Mouse (Mus musculus) hindbrain, embryonic 10.5 days (tissue): ENCODE data around the gene Elavl1. TPM values are rescaled to one million over a fixed set of nuclear protein-coding genes. Genes with fewer than 3 reads are reported as not detected.
A peak's percentile ranks its signal among the peaks of the same experiment; 100 is the strongest.

Source experiments
- DNase-seq: peaks from one replicate; pipeline ENCODE4 v3.0.0-alpha.2; 2017; ENCODE audit warnings: low spot score
- H3K27ac ChIP-seq: fragments of 300-500 bp; sonication (generic); 2 replicates; pipeline ENCODE4 v1.5.1; 2016; ENCODE audit warnings: mild to moderate bottlenecking, moderate library complexity
- H3K27me3 ChIP-seq: fragments of 300-500 bp; sonication (generic); 2 replicates; pipeline ENCODE4 v1.6.1; 2016; ENCODE audit warnings: mild to moderate bottlenecking; ENCODE audit not compliant: poor library complexity, insufficient read depth, severe bottlenecking
- H3K36me3 ChIP-seq: fragments of 300-500 bp; sonication (generic); 2 replicates; pipeline ENCODE4 v1.6.1; 2016; ENCODE audit warnings: mild to moderate bottlenecking, moderate library complexity
- H3K4me1 ChIP-seq: fragments of 300-500 bp; sonication (generic); replicated peaks from 2 replicates; pipeline ENCODE4 v1.6.1; 2016; ENCODE audit warnings: mild to moderate bottlenecking
- H3K4me3 ChIP-seq: fragments of 300-500 bp; sonication (generic); 2 replicates; pipeline ENCODE4 v1.5.1; 2016; ENCODE audit warnings: mild to moderate bottlenecking, moderate library complexity
- H3K9me3 ChIP-seq: fragments of 300-500 bp; sonication (generic); 2 replicates; pipeline ENCODE4 v1.6.1; 2016; ENCODE audit warnings: mild to moderate bottlenecking, moderate library complexity
- WGBS: fragments of 180-500 bp; shearing (Covaris S2); methylation state at CpG from one replicate; pipeline ENCODE4 v1.1.7; 2016; 5-methylcytosine and 5-hydroxymethylcytosine counted together
- polyA plus RNA-seq: library from polyadenylated mRNA; unstranded; fragments of >200 nt; fragmentation: Nextera tagmentation; extraction: Ambion mirVana; gene quantifications from 2 replicates; pipeline ENCODE4 v1.2.1, GENCODE M21; 2016

Gene Elavl1
- polyA plus RNA-seq, 1 experiment from 2014 or later: 306 TPM

GRCm38 (mm10) chr8:4318796-4319572 lies 6.2 kb downstream of the Elavl1 start:
- Histone ChIP-seq H3K27ac (no peak overlapping the region), H3K27me3 (no peaks in the 10 kb centered on the region), H3K9me3 (no peaks in the 10 kb centered on the region), H3K4me3 (no peak overlapping the region), H3K36me3 (peaks cover 54% of the 10 kb centered on the region), H3K4me1 (peaks cover 19% of the 10 kb centered on the region)
- 90% methylated on average over 2 of the region's 2 CpGs for WGBS
- no peak for DNase-seq

DNA sequence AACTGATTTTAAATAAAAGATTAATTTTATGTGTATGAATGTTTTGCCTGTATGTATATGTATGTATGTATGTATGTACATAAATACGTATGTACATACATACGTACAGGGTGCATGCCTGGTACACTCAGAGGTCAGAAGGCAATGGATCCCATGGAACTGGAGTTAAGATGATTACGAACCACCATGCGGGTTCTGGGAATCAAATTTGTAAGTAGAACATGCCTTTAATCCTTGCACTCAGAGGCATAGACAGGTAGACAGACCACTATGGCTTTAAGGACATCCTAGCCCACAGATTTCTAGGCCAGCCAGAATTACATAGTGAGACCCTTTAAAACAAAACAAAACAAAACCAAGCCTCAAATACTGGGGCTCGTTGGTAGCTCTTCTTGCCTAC lies 7.1 kb downstream of the Elavl1 start:
- Histone ChIP-seq H3K36me3 (peaks cover 58% of the 10 kb centered on the region), H3K4me3 (no peak overlapping the region), H3K4me1 (peaks cover 10% of the 10 kb centered on the region), H3K9me3 (no peaks in the 10 kb centered on the region), H3K27me3 (no peaks in the 10 kb centered on the region), H3K27ac (no peak overlapping the region)
- DNase-seq: no peak
- WGBS: 96% methylated on average over 5 of the region's 5 CpGs

DNA sequence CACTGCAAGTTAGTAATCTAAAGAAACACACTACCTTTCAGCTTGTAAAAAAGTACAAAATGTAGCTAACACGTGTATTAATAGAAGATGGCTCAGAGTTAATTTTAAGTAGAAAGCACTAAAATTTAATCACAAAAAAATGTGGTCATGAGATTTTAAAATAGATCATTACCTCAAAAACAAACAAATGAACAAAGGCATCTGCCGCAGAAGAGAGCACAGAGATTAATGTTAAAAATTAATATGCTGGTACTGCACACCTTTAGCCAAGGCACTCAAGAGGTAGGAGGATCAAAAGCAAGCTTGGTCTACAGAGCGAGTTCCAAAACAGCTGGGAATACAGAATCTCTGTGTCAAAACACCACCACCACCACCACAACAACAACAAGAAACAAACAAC lies 10.4 kb downstream of the Elavl1 start:
- H3K4me1 ChIP-seq: no peaks in the 10 kb centered on the region
- peaks cover 51% of the 10 kb centered on the region for H3K36me3 ChIP-seq
- H3K27ac ChIP-seq: no peak overlapping the region
- 96% methylated on average over 3 of the region's 3 CpGs for WGBS
- H3K9me3 ChIP-seq: no peaks in the 10 kb centered on the region
- no peak overlapping the region for H3K4me3 ChIP-seq
- DNase-seq: no peak
- H3K27me3 ChIP-seq: no peaks in the 10 kb centered on the region

GRCm38 (mm10) chr8:4313254-4314124 lies 11.7 kb downstream of the Elavl1 start:
- Histone ChIP-seq H3K9me3 (no peaks in the 10 kb centered on the region), H3K4me1 (no peaks in the 10 kb centered on the region), H3K27ac (no peak overlapping the region), H3K36me3 (peaks cover 52% of the 10 kb centered on the region), H3K27me3 (no peaks in the 10 kb centered on the region), H3K4me3 (no peak overlapping the region)
- DNase-seq: no peak
- WGBS: 94% methylated on average over 3 of the region's 3 CpGs

DNA sequence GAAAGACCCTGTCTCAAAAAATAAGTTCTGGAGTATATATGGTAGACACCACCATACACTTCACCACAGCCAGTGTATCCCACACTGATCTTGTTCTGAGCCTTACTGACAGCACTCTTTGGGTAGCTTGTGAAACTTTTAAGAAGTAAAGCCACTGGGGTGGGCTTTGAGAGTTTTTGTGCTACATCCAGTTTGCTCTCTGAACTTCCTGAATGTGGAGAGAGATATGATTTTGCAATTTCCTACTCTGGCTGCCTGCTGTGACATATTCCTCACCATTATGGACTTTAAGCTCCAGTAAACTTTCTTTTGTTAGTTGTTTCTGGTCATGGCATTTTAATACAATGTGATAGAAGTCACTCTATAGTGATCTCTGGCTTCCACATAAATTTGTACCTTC lies 13.1 kb downstream of the Elavl1 start:
- H3K27me3 ChIP-seq: no peaks in the 10 kb centered on the region
- no peaks in the 10 kb centered on the region for H3K4me1 ChIP-seq
- no peak for DNase-seq
- H3K27ac ChIP-seq: no peak overlapping the region
- H3K36me3 ChIP-seq: peaks cover 62% of the 10 kb centered on the region
- no peak overlapping the region for H3K4me3 ChIP-seq
- H3K9me3 ChIP-seq: no peaks in the 10 kb centered on the region

DNA sequence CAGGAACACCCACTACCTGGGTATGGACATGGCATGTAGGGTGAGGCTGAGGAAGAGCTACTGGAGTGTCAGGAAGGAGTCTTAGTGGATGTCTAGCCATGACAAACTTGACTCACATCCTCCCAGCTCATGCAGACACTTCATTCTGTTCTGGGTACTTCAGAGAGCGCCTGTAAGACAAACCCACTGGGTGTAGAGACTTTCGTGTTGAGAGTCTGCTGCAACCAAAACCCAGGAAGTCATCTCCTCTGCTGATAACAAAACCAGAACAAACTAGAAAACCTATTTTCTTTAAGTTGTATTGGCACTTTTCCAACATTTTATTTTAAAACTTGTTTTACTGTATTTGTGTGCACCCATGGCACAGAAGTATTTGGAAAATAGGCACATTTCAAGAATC lies 19.4 kb downstream of the Elavl1 start:
- no peaks in the 10 kb centered on the region for H3K27me3 ChIP-seq
- peaks cover 100% of the 10 kb centered on the region for H3K36me3 ChIP-seq
- no peak for DNase-seq
- H3K4me3 ChIP-seq: no peak overlapping the region
- no peaks in the 10 kb centered on the region for H3K9me3 ChIP-seq
- WGBS: 98% methylated on average over 2 of the region's 2 CpGs
- H3K4me1 ChIP-seq: no peaks in the 10 kb centered on the region
- H3K27ac ChIP-seq: no peak overlapping the region

- Histone ChIP-seq H3K36me3 (peaks cover 100% of the 10 kb centered on the region), H3K9me3 (no peaks in the 10 kb centered on the region), H3K4me1 (no peaks in the 10 kb centered on the region), H3K27me3 (no peaks in the 10 kb centered on the region), H3K27ac (no peak overlapping the region), H3K4me3 (no peak overlapping the region)
- no peak for DNase-seq
- WGBS: 88% methylated on average over 3 of the region's 3 CpGs
Observed at GRCm38 (mm10) chr8:4304124-4304547, 21.1 kb downstream of the Elavl1 start.

DNA sequence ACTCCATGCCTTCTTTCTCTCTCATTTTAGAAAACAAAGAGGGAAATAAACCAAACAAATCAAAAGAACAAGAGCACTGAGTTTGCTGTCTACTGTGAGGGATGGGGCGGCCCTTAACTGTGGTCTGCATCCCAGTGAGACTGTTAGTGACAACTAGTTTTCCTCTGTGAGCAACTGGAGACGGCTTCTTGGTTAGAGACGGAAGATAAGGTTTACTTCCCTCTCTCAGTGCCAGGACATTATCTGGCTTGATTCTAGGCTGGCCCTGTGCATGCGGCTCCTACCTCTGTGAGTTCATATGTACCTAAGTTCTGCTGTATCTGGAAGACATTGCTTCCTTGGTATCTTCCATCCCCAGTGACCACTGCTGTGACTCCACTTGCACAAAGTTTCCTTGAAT lies 27.4 kb downstream of the Elavl1 start:
- WGBS: 95% methylated on average over 4 of the region's 4 CpGs
- Histone ChIP-seq H3K27me3 (no peaks in the 10 kb centered on the region), H3K9me3 (no peaks in the 10 kb centered on the region), H3K4me3 (no peak overlapping the region), H3K27ac (no peak overlapping the region), H3K36me3 (peaks cover 100% of the 10 kb centered on the region), H3K4me1 (no peaks in the 10 kb centered on the region)
- DNase-seq: no peak

DNA sequence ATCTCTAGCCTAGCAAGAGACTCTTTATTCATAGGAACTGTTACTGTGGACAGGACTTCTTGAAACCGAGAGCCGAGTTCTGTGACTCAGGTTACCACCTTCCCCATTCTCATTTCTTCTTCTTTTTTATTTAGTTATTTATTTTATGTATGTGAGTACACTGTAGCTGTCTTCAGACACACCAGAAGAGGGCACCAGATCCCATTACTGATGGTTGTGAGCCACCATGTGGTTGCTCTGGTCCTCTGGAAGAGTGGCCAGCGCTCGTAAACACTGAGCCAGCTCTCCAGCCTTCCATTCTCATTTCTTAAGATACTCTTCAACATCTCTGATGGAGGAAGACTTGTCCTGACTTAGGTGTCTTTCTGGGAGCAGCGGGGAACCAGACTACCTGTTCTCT lies 32.5 kb downstream of the Elavl1 start:
- H3K9me3 ChIP-seq: no peaks in the 10 kb centered on the region
- no peak for DNase-seq
- H3K27me3 ChIP-seq: no peaks in the 10 kb centered on the region
- H3K36me3 ChIP-seq: peaks cover 100% of the 10 kb centered on the region
- no peak overlapping the region for H3K4me3 ChIP-seq
- H3K4me1 ChIP-seq: no peaks in the 10 kb centered on the region
- WGBS: 93% methylated on average over 5 of the region's 5 CpGs
- H3K27ac ChIP-seq: no peak overlapping the region

DNA sequence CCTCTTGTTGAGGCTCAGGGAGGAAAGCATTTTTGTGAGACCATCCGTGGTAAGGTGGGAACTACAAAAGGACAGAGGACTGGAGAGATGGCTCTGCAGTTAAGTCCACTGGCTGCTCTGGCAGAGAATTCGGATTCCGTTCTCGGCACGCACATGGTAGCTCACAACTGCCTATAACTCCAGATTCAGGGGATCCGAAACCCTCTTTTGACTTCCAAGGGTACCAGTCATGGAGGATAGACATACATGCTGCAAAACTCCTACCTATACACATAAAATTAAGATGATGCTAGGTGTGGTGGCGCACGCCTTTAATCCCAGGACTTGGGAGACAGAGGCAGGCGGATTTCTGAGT lies 49.1 kb downstream of the Elavl1 start:
- Histone ChIP-seq H3K4me1 (peaks cover 8% of the 10 kb centered on the region), H3K4me3 (peak overlapping the region; percentile 87), H3K27me3 (no peaks in the 10 kb centered on the region), H3K27ac (peak overlapping the region; percentile 89), H3K9me3 (no peaks in the 10 kb centered on the region), H3K36me3 (peaks cover 30% of the 10 kb centered on the region)
- 34% methylated on average over 9 of the region's 9 CpGs for WGBS
- DNase-seq: no peak

- Histone ChIP-seq H3K4me3 (peak within 1 kb of the TSS; percentile 87), H3K36me3 (peaks cover 35% of the 10 kb centered on the region), H3K9me3 (no peaks in the 10 kb centered on the region), H3K4me1 (peaks cover 8% of the 10 kb centered on the region), H3K27ac (peak within 1 kb of the TSS; percentile 89), H3K27me3 (no peaks in the 10 kb centered on the region)
- peak; percentile 94 for DNase-seq
- under 1% methylated on average over 39 of the region's 39 CpGs for WGBS
Observed at GRCm38 (mm10) chr8:4275275-4276110, 49.7 kb downstream of the Elavl1 start, which contains the start of gene Timm44. Timm44 (minus strand) TSS chr8:4275913.

DNA sequence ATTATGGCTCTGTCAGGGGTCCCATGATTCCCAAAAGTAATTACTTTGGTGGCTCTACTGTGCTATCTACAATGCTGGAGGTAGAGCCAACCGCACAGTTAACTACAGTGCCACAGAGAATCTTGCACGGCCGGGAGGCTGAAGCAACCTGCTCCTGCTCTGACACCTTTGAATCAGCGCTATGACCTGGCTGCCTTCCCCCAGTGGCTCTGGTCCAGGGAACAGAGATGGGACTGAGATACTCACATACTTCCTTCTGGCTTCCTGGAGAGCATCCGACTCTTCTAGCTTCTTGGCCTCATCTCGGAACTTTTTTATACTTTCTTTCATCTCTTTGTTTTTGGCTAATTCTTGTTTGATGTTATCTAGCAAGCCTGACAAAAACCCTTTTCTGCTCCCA lies 55.6 kb downstream of the Elavl1 start:
- Histone ChIP-seq H3K9me3 (no peaks in the 10 kb centered on the region), H3K27me3 (no peaks in the 10 kb centered on the region), H3K4me3 (no peak overlapping the region), H3K27ac (no peak overlapping the region), H3K4me1 (peaks cover 2% of the 10 kb centered on the region), H3K36me3 (peaks cover 94% of the 10 kb centered on the region)
- 92% methylated on average over 6 of the region's 6 CpGs for WGBS
- no peak for DNase-seq
